Comparison of ENCODE assay signal across 12 mouse cellular contexts in genomic region chr13:97876031-97876430, GRCm38 (mm10).
"Had no signal": no experiment of that assay in that cellular context is flagged by ENCODE, and none has a peak within 500 bp of the region (broad histone marks: within the 10 kb centered on the region; RNA-seq: fewer than 3 reads in every experiment).

No protein-coding gene starts in this region.

- H3K9ac ChIP-seq: limb, embryonic 12.5 days; liver, embryonic 13.5 days; liver, postnatal 0 days; lung, embryonic 15.5 days; midbrain, embryonic 12.5 days; stomach, embryonic 15.5 days had no signal

- H3K27me3 ChIP-seq: limb, embryonic 12.5 days; liver, embryonic 13.5 days; lung, embryonic 15.5 days; midbrain, embryonic 12.5 days; stomach, embryonic 15.5 days had no signal

- H3K27ac ChIP-seq: limb, embryonic 12.5 days; liver, embryonic 13.5 days; lung, embryonic 15.5 days; midbrain, embryonic 12.5 days; stomach, embryonic 15.5 days had no signal

- ATAC-seq: liver, postnatal 0 days; midbrain, embryonic 16.5 days had no signal

- DNase-seq: layer of hippocampus, adult 9-11 months; layer of hippocampus, postnatal 36 days; liver; liver, embryonic 13.5 days; liver, postnatal 0 days; right cerebral cortex, postnatal 14 days; thymus, postnatal 14 days had no signal

- H3K4me2 ChIP-seq: limb, embryonic 12.5 days; liver, embryonic 13.5 days; lung, embryonic 15.5 days; midbrain, embryonic 12.5 days; stomach, embryonic 15.5 days had no signal

- H3K9me3 ChIP-seq: limb, embryonic 12.5 days; liver, embryonic 13.5 days; lung, embryonic 15.5 days; midbrain, embryonic 12.5 days; stomach, embryonic 15.5 days had no signal

- H3K36me3 ChIP-seq: limb, embryonic 12.5 days; liver, embryonic 13.5 days; lung, embryonic 15.5 days; midbrain, embryonic 12.5 days; stomach, embryonic 15.5 days had no signal

- H3K4me1 ChIP-seq: limb, embryonic 12.5 days; liver, embryonic 13.5 days; midbrain, embryonic 12.5 days; stomach, embryonic 15.5 days had no signal

- H3K4me3 ChIP-seq: limb, embryonic 12.5 days; liver, embryonic 13.5 days; lung, embryonic 15.5 days; midbrain, embryonic 12.5 days; stomach, embryonic 15.5 days had no signal
